Mouse (Mus musculus) stomach, postnatal 0 days (tissue): ENCODE results near the gene St3gal5.

Experiments used
- CTCF ChIP-seq: IDR thresholded peaks from 2 replicates; pipeline ENCODE4 v1.5.1; 2016; ENCODE audit warnings: antibody characterized with exemption, low read depth, mild to moderate bottlenecking, moderate library complexity
- EP300 ChIP-seq: optimal IDR thresholded peaks from 2 replicates; pipeline ENCODE3; 2016; ENCODE audit warnings: antibody characterized with exemption

DNA sequence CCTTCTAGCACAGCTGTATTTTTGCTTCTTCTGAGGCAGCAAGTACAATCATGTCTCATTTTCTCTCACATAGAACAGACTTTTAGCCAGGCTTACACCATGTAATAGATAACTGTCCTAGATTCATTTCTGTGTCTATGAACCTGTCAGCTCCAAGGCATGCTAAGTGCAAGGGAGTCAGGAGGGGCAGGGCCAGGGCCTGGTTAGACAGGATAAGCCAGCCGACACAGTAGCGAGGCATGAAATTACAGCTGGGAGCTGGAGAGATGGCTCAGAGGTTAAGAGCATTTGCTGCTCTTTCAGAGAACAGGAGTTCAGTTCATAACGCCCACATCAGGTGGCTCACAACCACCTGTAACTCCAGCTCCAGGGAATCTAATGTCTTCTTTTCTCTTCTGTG, 99.3 kb downstream of the St3gal5 start:
- TF ChIP-seq CTCF: no peak
- no peak for TF ChIP-seq EP300
